ENCODE assay signal across 9 mouse cellular contexts in the genomic region with DNA sequence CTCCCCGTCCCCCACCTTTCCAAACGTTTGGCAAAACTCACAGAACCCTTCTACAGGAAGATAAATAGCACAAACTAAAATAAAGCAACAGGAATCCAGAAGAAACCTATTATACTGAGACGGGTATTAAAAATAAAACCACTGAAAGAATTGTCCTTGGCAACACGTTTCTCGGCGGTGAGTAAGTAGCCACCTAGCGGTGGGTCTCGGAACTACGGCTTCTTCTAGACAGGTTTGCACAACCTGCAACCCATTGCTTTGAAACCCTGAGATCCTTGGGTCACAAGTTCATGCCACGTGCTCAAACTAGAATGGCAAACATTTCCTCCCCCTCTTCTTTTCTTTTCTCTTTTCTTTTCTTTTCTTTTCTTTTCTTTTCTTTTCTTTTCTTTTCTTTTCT. TPM values are rescaled to one million over a fixed set of nuclear protein-coding genes. Genes with fewer than 3 reads are reported as not detected.
A peak's percentile ranks its signal among the peaks of the same experiment; 100 is the strongest.
DNase-seq lines count a peak whose midpoint lies in the region; ATAC-seq lines count a peak whose summit lies in the region.
"Had no signal": no experiment of that assay in that cellular context is flagged by ENCODE, and none has a peak within 500 bp of the region (broad histone marks: within the 10 kb centered on the region; RNA-seq: fewer than 3 reads in every experiment).

No protein-coding gene starts in this region.

- H3K36me3 ChIP-seq in forebrain, embryonic 14.5 days (ENCODE audit: control insufficient read depth, insufficient read depth, low read length): peaks cover 32% of the 10 kb centered on the region
- H3K36me3 ChIP-seq in forebrain, embryonic 16.5 days (ENCODE audit: control insufficient read depth, insufficient read depth): peaks cover 8% of the 10 kb centered on the region
- peaks cover 4% of the 10 kb centered on the region for H3K36me3 ChIP-seq in embryonic facial prominence, embryonic 11.5 days (replicated peaks; ENCODE audit: control insufficient read depth, insufficient read depth, low read depth, low read length)

- DNase-seq in forebrain, embryonic 14.5 days (ENCODE audit: low spot score): peak; percentile 70
- DNase-seq in B cell, adult 2 months: peak; percentile 76
- DNase-seq in adrenal gland, postnatal 25 days: peak; percentile 69
- DNase-seq in embryonic facial prominence, embryonic 11.5 days (ENCODE audit: low spot score): peak; percentile 86
- DNase-seq in kidney, postnatal 4 days: peak; percentile 84 to 86
- peak; percentile 74 for DNase-seq in lung, postnatal 10 days
- DNase-seq in spleen, postnatal 36 days (ENCODE audit: low spot score in 2 of 2): peak; percentile 21 to 38

- H3K9me3 ChIP-seq in forebrain, embryonic 14.5 days (replicated peaks; ENCODE audit: control insufficient read depth, low read length): no peaks in the 10 kb centered on the region
- no peaks in the 10 kb centered on the region for H3K9me3 ChIP-seq in forebrain, embryonic 16.5 days (ENCODE audit: control insufficient read depth, low read length)
- no peaks in the 10 kb centered on the region for H3K9me3 ChIP-seq in embryonic facial prominence, embryonic 11.5 days (replicated peaks; ENCODE audit: control insufficient read depth, low read length)

- WGBS in forebrain, embryonic 14.5 days: 29% methylated on average over 10 of the region's 10 CpGs
- 27% methylated on average over 10 of the region's 10 CpGs for WGBS in forebrain, embryonic 16.5 days
- 31% methylated on average over 10 of the region's 10 CpGs for WGBS in embryonic facial prominence, embryonic 11.5 days

- H3K4me1 ChIP-seq in forebrain, embryonic 14.5 days (ENCODE audit: control insufficient read depth, insufficient read depth, low read length): no peaks in the 10 kb centered on the region
- H3K4me1 ChIP-seq in forebrain, embryonic 16.5 days (replicated peaks; ENCODE audit: control insufficient read depth, insufficient read depth, low read length): peaks cover 3% of the 10 kb centered on the region; the same call in 1 of the 2 replicates
- H3K4me1 ChIP-seq in embryonic facial prominence, embryonic 11.5 days (ENCODE audit: control insufficient read depth, insufficient read depth, low read length): no peaks in the 10 kb centered on the region

- H3K9ac ChIP-seq in forebrain, embryonic 14.5 days (ENCODE audit: low read length): no peak overlapping the region
- H3K9ac ChIP-seq in forebrain, embryonic 16.5 days (replicated peaks; ENCODE audit: low read depth, low read length): no peak overlapping the region
- H3K9ac ChIP-seq in embryonic facial prominence, embryonic 11.5 days (replicated peaks; ENCODE audit: low read length): no peak overlapping the region

- no peak overlapping the region for H3K4me3 ChIP-seq in forebrain, embryonic 14.5 days (ENCODE audit: low read depth, low read length)
- no peak overlapping the region for H3K4me3 ChIP-seq in forebrain, embryonic 16.5 days (replicated peaks; ENCODE audit: low read length)
- no peak overlapping the region for H3K4me3 ChIP-seq in embryonic facial prominence, embryonic 11.5 days (ENCODE audit: low read depth, low read length)

- H3K27me3 ChIP-seq in forebrain, embryonic 14.5 days (replicated peaks; ENCODE audit: control insufficient read depth, insufficient read depth, low read length): no peaks in the 10 kb centered on the region
- H3K27me3 ChIP-seq in forebrain, embryonic 16.5 days (replicated peaks; ENCODE audit: control insufficient read depth, insufficient read depth, low read length): no peaks in the 10 kb centered on the region
- H3K27me3 ChIP-seq in embryonic facial prominence, embryonic 11.5 days (ENCODE audit: control insufficient read depth, insufficient read depth, low read length): no peaks in the 10 kb centered on the region

- H3K27ac ChIP-seq in forebrain, embryonic 14.5 days (ENCODE audit: low read depth, low read length): no peak overlapping the region
- H3K27ac ChIP-seq in forebrain, embryonic 16.5 days (ENCODE audit: low read length): no peak overlapping the region
- H3K27ac ChIP-seq in embryonic facial prominence, embryonic 11.5 days (replicated peaks; ENCODE audit: low read depth, low read length): no peak overlapping the region
- H3K27ac ChIP-seq: macrophage had no signal

- no peak for ATAC-seq in forebrain, embryonic 14.5 days
- no peak for ATAC-seq in forebrain, embryonic 16.5 days
- ATAC-seq in embryonic facial prominence, embryonic 11.5 days (replicated peaks; ENCODE audit: insufficient number of reproducible peaks, low FRiP score, low TSS enrichment, low read depth): no peak

- H3K4me2 ChIP-seq in forebrain, embryonic 14.5 days (ENCODE audit: low read length): no peak overlapping the region
- no peak overlapping the region for H3K4me2 ChIP-seq in forebrain, embryonic 16.5 days (ENCODE audit: low read length)
- no peak overlapping the region for H3K4me2 ChIP-seq in embryonic facial prominence, embryonic 11.5 days (ENCODE audit: low read depth, low read length)

RNA-seq across cellular contexts. Expression of a gene that starts 25.7 kb away (rescaled TPM):
- polyA plus RNA-seq in forebrain, embryonic 14.5 days (2014; fragmentation: Nextera tagmentation; extraction: Ambion mirVana): 29.7 and 36.6 TPM in 2 replicates
- 32.7 and 33.3 TPM in 2 replicates for polyA plus RNA-seq in forebrain, embryonic 16.5 days (2015; fragmentation: Nextera tagmentation; extraction: Ambion mirVana)
- 21.6 and 22.8 TPM in 2 replicates for total RNA-seq in adrenal gland, postnatal 25 days (2021)
- polyA plus RNA-seq in embryonic facial prominence, embryonic 11.5 days (2014; fragmentation: Nextera tagmentation; extraction: Ambion mirVana): 42.1 and 44.0 TPM in 2 replicates

Comparison
In these comparisons a context has a peak if more than half of its experiments do, and no peak if none do; other contexts are left out.
1. DNase-seq: peak in every context shown above with its lines; median percentile 86 in embryonic facial prominence, embryonic 11.5 days; 85 in kidney, postnatal 4 days; 76 in B cell, adult 2 months; 74 in lung, postnatal 10 days; 70 in forebrain, embryonic 14.5 days; 69 in adrenal gland, postnatal 25 days; 30 in spleen, postnatal 36 days.